Mouse (Mus musculus): Measurements from ENCODE around the gene S100a3.

DNA sequence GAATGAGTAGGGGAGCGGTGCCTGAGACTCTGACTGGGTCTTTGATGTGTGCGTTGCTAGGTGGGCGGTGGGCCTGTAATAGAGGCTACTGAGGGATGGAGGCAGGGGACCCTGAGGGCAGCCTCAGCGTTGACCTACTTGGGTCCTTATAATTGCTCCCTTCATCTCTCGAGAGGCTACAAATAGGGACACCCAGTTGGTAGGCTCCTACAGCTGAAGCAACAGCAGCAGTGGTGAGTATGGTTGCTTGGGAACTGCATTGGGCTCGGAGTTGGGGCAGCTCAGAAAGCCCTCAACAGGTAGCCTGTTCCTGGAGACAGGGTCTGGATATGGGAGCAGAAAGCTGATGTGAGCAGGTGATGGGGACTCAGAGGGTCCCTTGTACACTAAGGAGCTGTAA lies 39.7 kb downstream of the S100a3 start:
- TF ChIP-seq CTCF (IDR thresholded peaks at IDR 0.05; ENCODE audit: low read depth) (no peak), EP300 (IDR thresholded peaks at IDR 0.05; ENCODE audit: low read depth) (no peak)

Data from heart, postnatal 0 days (tissue).